Mouse (Mus musculus): ENCODE data around the gene Slc35g3.

- no peak for TF ChIP-seq CTCF (IDR thresholded peaks at IDR 0.05; ENCODE audit: insufficient read depth, low read length)
- TF ChIP-seq POLR2A (IDR thresholded peaks at IDR 0.05; ENCODE audit: borderline replicate concordance, extremely low read depth, low read depth, low read length) = no peak
Observed at GRCm38 (mm10) chr11:69778258-69778982, 16.7 kb upstream of the Slc35g3 start.

Measured in lung, adult 2 months (tissue).